Mouse (Mus musculus) cerebellum, adult 2 months (tissue): ENCODE measurements at regions not wholly inside any gene's neighbourhood (a gene's known extent, or its start where the extent isn't known, plus 50 kb on each side); places are given as distances from the start of the nearest gene placed in this dataset.

Experiments
- CTCF ChIP-seq: fragments of 200-500 bp; IDR thresholded peaks from 2 replicates; pipeline ENCODE4 v1.5.1; 2011; ENCODE audit warnings: low read depth, mild to moderate bottlenecking, control low read depth, low read length, moderate library complexity, borderline replicate concordance; ENCODE audit not compliant: insufficient read depth
- POLR2A ChIP-seq: fragments of 200-500 bp; IDR thresholded peaks from 2 replicates; pipeline ENCODE4 v1.6.1; 2011; ENCODE audit warnings: low read length, control low read depth, borderline replicate concordance; ENCODE audit not compliant: insufficient read depth

- TF ChIP-seq CTCF (no peak), POLR2A (no peak)
Observed at GRCm38 (mm10) chr6:81562260-81562659, 361.2 kb upstream of the Gcfc2 start.
